Comparison of ENCODE assay signal across 14 mouse cellular contexts in genomic region chr1:106132350-106132700, GRCm38 (mm10). TPM values are rescaled to one million over a fixed set of nuclear protein-coding genes. Genes with fewer than 3 reads are reported as not detected.
DNase-seq lines count a peak whose midpoint lies in the region; ATAC-seq and TF ChIP-seq lines count a peak whose summit lies in the region.
"Had no signal": no experiment of that assay in that cellular context is flagged by ENCODE, and none has a peak within 500 bp of the region (broad histone marks: within the 10 kb centered on the region; RNA-seq: fewer than 3 reads in every experiment).

No protein-coding gene starts in this region.

- no peaks in the 10 kb centered on the region for H3K27me3 ChIP-seq in kidney, postnatal 0 days (ENCODE audit: insufficient read depth, low read length)
- H3K27me3 ChIP-seq in kidney, embryonic 15.5 days, result no peaks in the 10 kb centered on the region
- no peaks in the 10 kb centered on the region for H3K27me3 ChIP-seq in midbrain, embryonic 14.5 days (ENCODE audit: control insufficient read depth, insufficient read depth, low read length)
- H3K27me3 ChIP-seq in midbrain, embryonic 15.5 days (replicated peaks), result no peaks in the 10 kb centered on the region
- no peaks in the 10 kb centered on the region for H3K27me3 ChIP-seq in embryonic facial prominence, embryonic 14.5 days (replicated peaks; ENCODE audit: control insufficient read depth, insufficient read depth, low read length)
- no peaks in the 10 kb centered on the region for H3K27me3 ChIP-seq in intestine, embryonic 16.5 days (replicated peaks; ENCODE audit: control insufficient read depth, insufficient read depth, low read length)
- H3K27me3 ChIP-seq: limb, embryonic 15.5 days had no signal

- no peak overlapping the region for H3K4me2 ChIP-seq in kidney, postnatal 0 days (ENCODE audit: low read length)
- H3K4me2 ChIP-seq in kidney, embryonic 15.5 days, result no peak overlapping the region
- H3K4me2 ChIP-seq in midbrain, embryonic 14.5 days (ENCODE audit: low read length), result no peak overlapping the region
- no peak overlapping the region for H3K4me2 ChIP-seq in midbrain, embryonic 15.5 days
- no peak overlapping the region for H3K4me2 ChIP-seq in embryonic facial prominence, embryonic 14.5 days (ENCODE audit: low read depth, low read length)
- no peak overlapping the region for H3K4me2 ChIP-seq in intestine, embryonic 16.5 days (ENCODE audit: low read depth, low read length)
- H3K4me2 ChIP-seq: limb, embryonic 15.5 days had no signal

- TF ChIP-seq CTCF in kidney, postnatal 0 days (IDR thresholded peaks at IDR 0.05; ENCODE audit: low read depth), result no peak

- H3K9me3 ChIP-seq in kidney, postnatal 0 days (replicated peaks; ENCODE audit: low read length), result no peaks in the 10 kb centered on the region
- H3K9me3 ChIP-seq in kidney, embryonic 15.5 days (replicated peaks), result no peaks in the 10 kb centered on the region
- no peaks in the 10 kb centered on the region for H3K9me3 ChIP-seq in midbrain, embryonic 14.5 days (ENCODE audit: control insufficient read depth, low read length)
- H3K9me3 ChIP-seq in midbrain, embryonic 15.5 days, result no peaks in the 10 kb centered on the region
- no peaks in the 10 kb centered on the region for H3K9me3 ChIP-seq in embryonic facial prominence, embryonic 14.5 days (ENCODE audit: control insufficient read depth, low read length)
- no peaks in the 10 kb centered on the region for H3K9me3 ChIP-seq in intestine, embryonic 16.5 days (ENCODE audit: control insufficient read depth, low read length)
- H3K9me3 ChIP-seq: limb, embryonic 15.5 days had no signal

- peak; percentile 58 for DNase-seq in kidney, postnatal 0 days (ENCODE audit: low spot score)
- DNase-seq in midbrain, embryonic 14.5 days, result no peak
- peak; percentile 8 for DNase-seq in embryonic facial prominence, embryonic 14.5 days (ENCODE audit: low spot score)
- DNase-seq in retina, embryonic 14.5 days (ENCODE audit: low spot score), result peak; percentile 37
- DNase-seq in testis, postnatal 14 days (ENCODE audit: low spot score), result no peak
- DNase-seq: adrenal gland, adult 8-10 months; kidney, postnatal 25 days had no signal

- H3K4me1 ChIP-seq in kidney, postnatal 0 days (replicated peaks; ENCODE audit: insufficient read depth, low read length), result no peaks in the 10 kb centered on the region
- 0 out of 2 replicates have a peak, but pooled peaks cover 2% of the 10 kb centered on the region for H3K4me1 ChIP-seq in kidney, embryonic 15.5 days
- H3K4me1 ChIP-seq in midbrain, embryonic 14.5 days (ENCODE audit: control insufficient read depth, insufficient read depth, low read length), result no peaks in the 10 kb centered on the region
- no peaks in the 10 kb centered on the region; the same call in 1 of the 2 replicates for H3K4me1 ChIP-seq in midbrain, embryonic 15.5 days
- H3K4me1 ChIP-seq in embryonic facial prominence, embryonic 14.5 days (ENCODE audit: control insufficient read depth, insufficient read depth, low read length), result peaks cover 4% of the 10 kb centered on the region; the same call in 1 of the 2 replicates
- H3K4me1 ChIP-seq in intestine, embryonic 16.5 days (ENCODE audit: control insufficient read depth, insufficient read depth, low read length), result no peaks in the 10 kb centered on the region
- H3K4me1 ChIP-seq: limb, embryonic 15.5 days had no signal

- H3K36me3 ChIP-seq in kidney, postnatal 0 days (ENCODE audit: insufficient read depth, low read length), result no peaks in the 10 kb centered on the region
- no peaks in the 10 kb centered on the region for H3K36me3 ChIP-seq in kidney, embryonic 15.5 days
- H3K36me3 ChIP-seq in midbrain, embryonic 14.5 days (ENCODE audit: control insufficient read depth, insufficient read depth, low read length), result no peaks in the 10 kb centered on the region
- no peaks in the 10 kb centered on the region for H3K36me3 ChIP-seq in midbrain, embryonic 15.5 days (replicated peaks)
- no peaks in the 10 kb centered on the region for H3K36me3 ChIP-seq in embryonic facial prominence, embryonic 14.5 days (ENCODE audit: control insufficient read depth, insufficient read depth, low read length)
- H3K36me3 ChIP-seq in intestine, embryonic 16.5 days (ENCODE audit: control insufficient read depth, insufficient read depth, low read length), result no peaks in the 10 kb centered on the region
- H3K36me3 ChIP-seq: limb, embryonic 15.5 days had no signal

- H3K4me3 ChIP-seq in kidney, postnatal 0 days (replicated peaks; ENCODE audit: low read depth, low read length), result no peak overlapping the region
- H3K4me3 ChIP-seq in kidney, embryonic 15.5 days (replicated peaks), result no peak overlapping the region
- no peak overlapping the region for H3K4me3 ChIP-seq in midbrain, embryonic 14.5 days (replicated peaks; ENCODE audit: low read depth, low read length)
- no peak overlapping the region for H3K4me3 ChIP-seq in midbrain, embryonic 15.5 days
- no peak overlapping the region for H3K4me3 ChIP-seq in embryonic facial prominence, embryonic 14.5 days (ENCODE audit: low read depth, low read length)
- no peak overlapping the region for H3K4me3 ChIP-seq in intestine, embryonic 16.5 days (ENCODE audit: low read length)
- H3K4me3 ChIP-seq: left cerebral cortex, adult 2 months; limb, embryonic 15.5 days had no signal

- no peak overlapping the region for H3K9ac ChIP-seq in kidney, postnatal 0 days (ENCODE audit: low read depth, low read length)
- no peak overlapping the region for H3K9ac ChIP-seq in kidney, embryonic 15.5 days
- H3K9ac ChIP-seq in midbrain, embryonic 14.5 days (replicated peaks; ENCODE audit: low read length), result no peak overlapping the region
- no peak overlapping the region for H3K9ac ChIP-seq in midbrain, embryonic 15.5 days
- H3K9ac ChIP-seq in embryonic facial prominence, embryonic 14.5 days (ENCODE audit: low read depth, low read length), result no peak overlapping the region
- no peak overlapping the region for H3K9ac ChIP-seq in intestine, embryonic 16.5 days (ENCODE audit: low read depth, low read length)
- H3K9ac ChIP-seq: limb, embryonic 15.5 days had no signal

- H3K27ac ChIP-seq in kidney, postnatal 0 days, result no peak overlapping the region
- H3K27ac ChIP-seq in kidney, embryonic 15.5 days, result no peak overlapping the region
- H3K27ac ChIP-seq in midbrain, embryonic 14.5 days (replicated peaks; ENCODE audit: low read depth, low read length), result no peak overlapping the region
- H3K27ac ChIP-seq in midbrain, embryonic 15.5 days, result no peak overlapping the region
- no peak overlapping the region for H3K27ac ChIP-seq in embryonic facial prominence, embryonic 14.5 days (replicated peaks; ENCODE audit: low read depth, low read length)
- no peak overlapping the region for H3K27ac ChIP-seq in intestine, embryonic 16.5 days (ENCODE audit: low read length)
- H3K27ac ChIP-seq: left cerebral cortex, adult 2 months; limb, embryonic 15.5 days; stomach, postnatal 0 days had no signal

- 61% methylated on average over 4 of the region's 4 CpGs for WGBS in kidney, postnatal 0 days
- 44% methylated on average over 4 of the region's 4 CpGs for WGBS in kidney, embryonic 15.5 days
- WGBS in midbrain, embryonic 14.5 days, result 54% methylated on average over 4 of the region's 4 CpGs
- 44% methylated on average over 4 of the region's 4 CpGs for WGBS in midbrain, embryonic 15.5 days
- 26% methylated on average over 4 of the region's 4 CpGs for WGBS in embryonic facial prominence, embryonic 14.5 days
- WGBS in intestine, embryonic 16.5 days, result 65% methylated on average over 4 of the region's 4 CpGs

- no peak for ATAC-seq in kidney, postnatal 0 days (replicated peaks; ENCODE audit: low FRiP score, low read depth)
- no peak for ATAC-seq in kidney, embryonic 15.5 days (replicated peaks; ENCODE audit: low FRiP score)
- ATAC-seq in midbrain, embryonic 14.5 days (ENCODE audit: low FRiP score, low TSS enrichment), result peak; percentile 49; the same call in 1 of the 2 replicates
- no peak; the same call in 1 of the 2 replicates for ATAC-seq in midbrain, embryonic 15.5 days (replicated peaks)
- ATAC-seq in embryonic facial prominence, embryonic 14.5 days (ENCODE audit: low read depth), result 0 out of 2 replicates have a peak, but pooled peaks have one; percentile 22
- ATAC-seq in intestine, embryonic 16.5 days, result no peak
- ATAC-seq: CD4-positive, CD25-positive, alpha-beta regulatory T cell, adult 4 months had no signal

RNA-seq across cellular contexts. Expression of gene Phlpp1, which starts 39.2 kb away (rescaled TPM):
- 2.7 and 2.9 TPM in 2 replicates for polyA plus RNA-seq in kidney, postnatal 0 days (2015; fragmentation: Nextera tagmentation; extraction: Ambion mirVana)
- polyA plus RNA-seq in kidney, embryonic 15.5 days (2015; fragmentation: Nextera tagmentation; extraction: Ambion mirVana), result 3.2 and 3.5 TPM in 2 replicates
- polyA plus RNA-seq in midbrain, embryonic 14.5 days (2014; fragmentation: Nextera tagmentation; extraction: Ambion mirVana), result 9.9 and 10.7 TPM in 2 replicates
- polyA plus RNA-seq in midbrain, embryonic 15.5 days (2015; fragmentation: Nextera tagmentation; extraction: Ambion mirVana), result 8.0 and 8.1 TPM in 2 replicates
- 5.1 and 5.2 TPM in 2 replicates for polyA plus RNA-seq in embryonic facial prominence, embryonic 14.5 days (2014; fragmentation: Nextera tagmentation; extraction: Ambion mirVana)
- polyA plus RNA-seq in intestine, embryonic 16.5 days (2015; fragmentation: Nextera tagmentation; extraction: Ambion mirVana), result 2.7 and 2.9 TPM in 2 replicates

Comparison
In these comparisons a context has a peak if more than half of its experiments do, and no peak if none do; other contexts are left out.
1. ATAC-seq: peak in midbrain, embryonic 14.5 days (single experiment) and embryonic facial prominence, embryonic 14.5 days (single experiment); none in kidney, postnatal 0 days (single experiment), kidney, embryonic 15.5 days (single experiment), midbrain, embryonic 15.5 days (single experiment) and intestine, embryonic 16.5 days (single experiment).
2. DNase-seq: peak in kidney, postnatal 0 days (single experiment), embryonic facial prominence, embryonic 14.5 days (single experiment) and retina, embryonic 14.5 days (single experiment); none in midbrain, embryonic 14.5 days (single experiment) and testis, postnatal 14 days (single experiment).